Comparison of ENCODE assay signal across 8 mouse cellular contexts in the genomic region with DNA sequence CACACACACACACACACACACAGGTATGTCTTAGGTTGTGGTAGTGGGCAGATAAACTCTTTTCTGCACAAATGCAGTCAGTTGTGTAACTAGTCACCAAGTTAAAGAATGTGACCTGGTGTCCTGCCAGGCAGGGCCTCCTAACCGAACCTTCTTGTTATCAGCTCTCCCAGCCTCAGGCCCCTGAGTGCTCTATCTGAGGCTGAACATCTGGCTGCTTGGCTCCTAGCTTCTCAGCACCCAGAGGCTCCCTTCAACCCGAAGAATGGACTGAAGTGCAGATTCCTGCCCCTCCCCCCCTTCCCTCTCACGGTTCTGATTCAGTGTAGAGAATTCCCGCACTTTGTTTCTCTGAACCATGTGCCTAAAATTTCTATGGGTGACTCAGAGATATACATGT. TPM values are rescaled to one million over a fixed set of nuclear protein-coding genes. Genes with fewer than 3 reads are reported as not detected.
A peak's percentile ranks its signal among the peaks of the same experiment; 100 is the strongest.
DNase-seq lines count a peak whose midpoint lies in the region; ATAC-seq and TF ChIP-seq lines count a peak whose summit lies in the region.

No protein-coding gene starts in this region.

- H3K4me3 ChIP-seq in heart, postnatal 0 days (ENCODE audit: low read depth, low read length) = no peak overlapping the region
- peak overlapping the region; percentile 99 for H3K4me3 ChIP-seq in liver, embryonic 13.5 days (replicated peaks)

- H3K4me2 ChIP-seq in heart, postnatal 0 days (ENCODE audit: low read depth, low read length) = peak overlapping the region; percentile 90
- H3K4me2 ChIP-seq in liver, embryonic 13.5 days = peak overlapping the region; percentile 81

- ATAC-seq in heart, postnatal 0 days (ENCODE audit: insufficient read depth, low read depth) = no peak
- ATAC-seq in liver, embryonic 13.5 days (ENCODE audit: low read depth) = peak; percentile 79

- H3K9ac ChIP-seq in heart, postnatal 0 days (replicated peaks; ENCODE audit: low read depth, low read length) = no peak overlapping the region
- peak overlapping the region; percentile 100 for H3K9ac ChIP-seq in liver, embryonic 13.5 days

- 4% methylated on average over 4 of the region's 4 CpGs for WGBS in heart, postnatal 0 days
- 2% methylated on average over 4 of the region's 4 CpGs for WGBS in liver, embryonic 13.5 days (ENCODE audit: insufficient replicate concordance)

- H3K4me1 ChIP-seq in heart, postnatal 0 days (ENCODE audit: control insufficient read depth, insufficient read depth) = peaks cover 63% of the 10 kb centered on the region
- peaks cover 66% of the 10 kb centered on the region for H3K4me1 ChIP-seq in liver, embryonic 13.5 days (replicated peaks)

- H3K27ac ChIP-seq in heart, postnatal 0 days (ENCODE audit: low read depth) = peak overlapping the region; percentile 96
- H3K27ac ChIP-seq in liver, embryonic 13.5 days = peak overlapping the region; percentile 100

- TF ChIP-seq CTCF in heart, postnatal 0 days (IDR thresholded peaks at IDR 0.05; ENCODE audit: low read depth) = no peak

- DNase-seq in adrenal gland, postnatal 14 days = peak; percentile 40
- DNase-seq in adrenal gland, adult 8-10 months = no peak
- DNase-seq in Muller cell, postnatal 12 days (ENCODE audit: inconsistent ontology term) = peak; percentile 63
- no peak for DNase-seq in heart, postnatal 0 days (ENCODE audit: low spot score)
- peak; percentile 89 for DNase-seq in liver, embryonic 13.5 days
- DNase-seq in retina, embryonic 14.5 days (ENCODE audit: low spot score) = no peak
- no peak for DNase-seq in thymus, adult 18-20 months
- no peak for DNase-seq in retina, postnatal 1 day

- no peaks in the 10 kb centered on the region for H3K9me3 ChIP-seq in heart, postnatal 0 days (replicated peaks; ENCODE audit: control insufficient read depth, low read length)
- H3K9me3 ChIP-seq in liver, embryonic 13.5 days (replicated peaks) = no peaks in the 10 kb centered on the region

- H3K27me3 ChIP-seq in heart, postnatal 0 days (ENCODE audit: control insufficient read depth, insufficient read depth, low read length) = no peaks in the 10 kb centered on the region
- no peaks in the 10 kb centered on the region for H3K27me3 ChIP-seq in liver, embryonic 13.5 days

- TF ChIP-seq EP300 in heart, postnatal 0 days (IDR thresholded peaks at IDR 0.05; ENCODE audit: low read depth) = no peak

- no peaks in the 10 kb centered on the region for H3K36me3 ChIP-seq in heart, postnatal 0 days (replicated peaks; ENCODE audit: control insufficient read depth, insufficient read depth, low read length)
- peaks cover 22% of the 10 kb centered on the region for H3K36me3 ChIP-seq in liver, embryonic 13.5 days

RNA-seq across cellular contexts. Expression of a gene that starts 3.6 kb away (rescaled TPM):
- 57.1 and 81.3 TPM in 2 replicates for total RNA-seq in adrenal gland, postnatal 14 days (2021)
- 10 to 100 TPM; 66.3 to 80.1 (median 74.6) TPM for total RNA-seq in adrenal gland, adult 8-10 months (2022)
- 41.6 and 77.7 TPM in 2 replicates for total RNA-seq in heart, postnatal 0 days (2014; rRNA removed; ENCODE audit: low replicate concordance)
- polyA plus RNA-seq in heart, postnatal 0 days (2015; fragmentation: Nextera tagmentation; extraction: Ambion mirVana) = 33.4 and 33.8 TPM in 2 replicates
- 103 and 120 TPM in 2 replicates for polyA plus RNA-seq in liver, embryonic 13.5 days (2015; fragmentation: Nextera tagmentation; extraction: Ambion mirVana)

Comparison
In these comparisons a context has a peak if more than half of its experiments do, and no peak if none do; other contexts are left out.
1. DNase-seq: peak in adrenal gland, postnatal 14 days (single experiment), Muller cell, postnatal 12 days (single experiment) and liver, embryonic 13.5 days (single experiment); none in adrenal gland, adult 8-10 months (single experiment), heart, postnatal 0 days (single experiment), retina, embryonic 14.5 days (single experiment), thymus, adult 18-20 months (0 of 2) and retina, postnatal 1 day (single experiment).